Mouse (Mus musculus) megakaryocyte, embryonic 14.5 days (primary cell): ENCODE measurements around the gene Bcas3.

Experiments used
- FLI1 ChIP-seq: IDR thresholded peaks from 2 replicates; pipeline ENCODE4 v1.6.1; 2012; ENCODE audit warnings: low read length, inconsistent platforms, mixed read lengths
- GATA1 ChIP-seq: IDR thresholded peaks from 3 replicates; pipeline ENCODE4 v1.6.1; 2012; ENCODE audit warnings: mixed read lengths, low read length, inconsistent platforms, borderline replicate concordance

GRCm38 (mm10) chr11:85353819-85354218 is 852 bp downstream of the Bcas3 start:
- no peak for TF ChIP-seq GATA1
- no peak for TF ChIP-seq FLI1
